Mouse (Mus musculus): ENCODE data around the gene Xrcc4.

Gene Xrcc4

GRCm38 (mm10) chr13:89739696-89740242 lies 349.6 kb downstream of the Xrcc4 start:
- DNase-seq (ENCODE audit: low read depth, low spot score) = peak; percentile 31

- DNase-seq (ENCODE audit: low read depth, low spot score) = peak; percentile 52
Measured at GRCm38 (mm10) chr13:89738776-89739695, 350.4 kb downstream of the Xrcc4 start.

- no peak for DNase-seq (ENCODE audit: low read depth, low spot score)
Measured at GRCm38 (mm10) chr13:89738275-89738674, 351.1 kb downstream of the Xrcc4 start.

- no peak for DNase-seq (ENCODE audit: low read depth, low spot score)
Measured at GRCm38 (mm10) chr13:89735111-89735510, 354.3 kb downstream of the Xrcc4 start.

GRCm38 (mm10) chr13:89726492-89726891 lies 362.9 kb downstream of the Xrcc4 start:
- DNase-seq (ENCODE audit: low read depth, low spot score) = no peak

Measured in embryo, embryonic 11.5 days (tissue).